In the genomic region with DNA sequence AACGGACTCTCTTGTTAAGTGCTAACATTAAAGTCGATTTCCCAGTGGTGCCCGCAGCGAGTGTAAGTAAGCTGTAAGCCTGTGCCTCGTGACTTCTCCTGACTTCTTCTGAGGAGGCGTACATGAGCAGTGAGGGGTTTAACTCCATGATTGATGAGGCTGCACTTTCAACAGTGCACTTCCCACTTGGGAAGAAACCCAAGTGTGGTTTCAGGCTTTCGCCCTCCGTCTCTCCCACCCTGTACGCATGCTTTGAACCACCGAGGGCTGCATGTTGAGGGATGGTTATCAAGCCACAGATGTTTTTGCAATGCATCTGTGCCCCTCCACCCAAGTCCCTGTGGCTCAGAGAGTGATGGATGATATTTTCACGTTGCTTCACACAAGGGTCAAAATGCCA, we compare ENCODE assay signal across 13 mouse cellular contexts. TPM values are rescaled to one million over a fixed set of nuclear protein-coding genes. Genes with fewer than 3 reads are reported as not detected.
DNase-seq lines count a peak whose midpoint lies in the region; ATAC-seq and TF ChIP-seq lines count a peak whose summit lies in the region.
"Had no signal": no experiment of that assay in that cellular context is flagged by ENCODE, and none has a peak within 500 bp of the region (broad histone marks: within the 10 kb centered on the region; RNA-seq: fewer than 3 reads in every experiment).

No protein-coding gene starts in this region.

- H3K27ac ChIP-seq in lung, embryonic 14.5 days (ENCODE audit: low read depth), result 0 out of 2 replicates have a peak overlapping the region, but pooled peaks have one; percentile 0
- H3K27ac ChIP-seq in embryonic facial prominence, embryonic 13.5 days, result peak overlapping the region; percentile 72; the same call in 1 of the 2 replicates
- no peak overlapping the region for H3K27ac ChIP-seq in intestine, embryonic 15.5 days
- H3K27ac ChIP-seq in stomach, embryonic 14.5 days (ENCODE audit: low read length), result no peak overlapping the region

- intact Hi-C loops in gastrocnemius, postnatal 36 days (cut with DNase I), result no loop called here

- H3K9me3 ChIP-seq in lung, embryonic 14.5 days (ENCODE audit: low read depth, low read length), result no peaks in the 10 kb centered on the region
- no peaks in the 10 kb centered on the region for H3K9me3 ChIP-seq in embryonic facial prominence, embryonic 13.5 days
- H3K9me3 ChIP-seq in intestine, embryonic 15.5 days, result no peaks in the 10 kb centered on the region
- no peaks in the 10 kb centered on the region for H3K9me3 ChIP-seq in stomach, embryonic 14.5 days (ENCODE audit: control insufficient read depth, low read depth, low read length)

- 14% methylated on average over 11 of the region's 11 CpGs for WGBS in lung, embryonic 14.5 days
- 32% methylated on average over 11 of the region's 11 CpGs for WGBS in embryonic facial prominence, embryonic 13.5 days
- 35% methylated on average over 11 of the region's 11 CpGs for WGBS in intestine, embryonic 15.5 days
- WGBS in stomach, embryonic 14.5 days, result 9% methylated on average over 11 of the region's 11 CpGs

- no peaks in the 10 kb centered on the region for H3K27me3 ChIP-seq in lung, embryonic 14.5 days (ENCODE audit: insufficient read depth, low read length)
- H3K27me3 ChIP-seq in embryonic facial prominence, embryonic 13.5 days, result no peaks in the 10 kb centered on the region
- no peaks in the 10 kb centered on the region for H3K27me3 ChIP-seq in intestine, embryonic 15.5 days (replicated peaks)
- no peaks in the 10 kb centered on the region for H3K27me3 ChIP-seq in stomach, embryonic 14.5 days (ENCODE audit: control insufficient read depth, insufficient read depth, low read length)

- TF ChIP-seq CTCF in lung, embryonic 14.5 days (IDR thresholded peaks at IDR 0.05; ENCODE audit: low read depth), result no peak

- H3K36me3 ChIP-seq in lung, embryonic 14.5 days (ENCODE audit: insufficient read depth), result no peaks in the 10 kb centered on the region
- no peaks in the 10 kb centered on the region for H3K36me3 ChIP-seq in embryonic facial prominence, embryonic 13.5 days
- H3K36me3 ChIP-seq in intestine, embryonic 15.5 days, result no peaks in the 10 kb centered on the region
- H3K36me3 ChIP-seq in stomach, embryonic 14.5 days (ENCODE audit: control insufficient read depth, insufficient read depth, low read length), result no peaks in the 10 kb centered on the region

- DNase-seq in lung, embryonic 14.5 days, result peak; percentile 72
- no peak for DNase-seq in lung, postnatal 25 days (ENCODE audit: low spot score)
- no peak for DNase-seq in ovary, adult 18-20 months (ENCODE audit: low spot score)
- no peak for DNase-seq in gastrocnemius, postnatal 36 days
- DNase-seq in urinary bladder, postnatal 10 days (ENCODE audit: low spot score), result no peak
- DNase-seq: adrenal gland, postnatal 10 days; cerebellum, postnatal 10 days; gastrocnemius, postnatal 14 days; right cerebral cortex, postnatal 4 days; thymus, postnatal 4 days had no signal

- H3K9ac ChIP-seq in lung, embryonic 14.5 days, result no peak overlapping the region
- H3K9ac ChIP-seq in embryonic facial prominence, embryonic 13.5 days, result no peak overlapping the region
- no peak overlapping the region for H3K9ac ChIP-seq in intestine, embryonic 15.5 days
- H3K9ac ChIP-seq in stomach, embryonic 14.5 days (replicated peaks; ENCODE audit: low read depth, low read length), result no peak overlapping the region

- H3K4me1 ChIP-seq in lung, embryonic 14.5 days (ENCODE audit: insufficient read depth), result peaks cover 22% of the 10 kb centered on the region
- H3K4me1 ChIP-seq in embryonic facial prominence, embryonic 13.5 days, result peaks cover 58% of the 10 kb centered on the region
- peaks cover 24% of the 10 kb centered on the region for H3K4me1 ChIP-seq in intestine, embryonic 15.5 days (replicated peaks)
- H3K4me1 ChIP-seq in stomach, embryonic 14.5 days (ENCODE audit: control insufficient read depth, insufficient read depth, low read length), result peaks cover 25% of the 10 kb centered on the region

- no peak overlapping the region for H3K4me3 ChIP-seq in lung, embryonic 14.5 days (ENCODE audit: low read depth, low read length)
- H3K4me3 ChIP-seq in embryonic facial prominence, embryonic 13.5 days, result no peak overlapping the region
- no peak overlapping the region for H3K4me3 ChIP-seq in intestine, embryonic 15.5 days (replicated peaks)
- H3K4me3 ChIP-seq in stomach, embryonic 14.5 days (ENCODE audit: low read depth, low read length), result no peak overlapping the region

- H3K4me2 ChIP-seq in lung, embryonic 14.5 days, result peak overlapping the region; percentile 40; the same call in 1 of the 2 replicates
- H3K4me2 ChIP-seq in embryonic facial prominence, embryonic 13.5 days, result peak overlapping the region; percentile 7; the same call in 1 of the 2 replicates
- H3K4me2 ChIP-seq in intestine, embryonic 15.5 days (replicated peaks), result peak overlapping the region; percentile 17; the same call in 1 of the 2 replicates
- no peak overlapping the region; the same call in 1 of the 2 replicates for H3K4me2 ChIP-seq in stomach, embryonic 14.5 days (replicated peaks; ENCODE audit: low read depth, low read length)

- ATAC-seq in lung, embryonic 14.5 days (ENCODE audit: insufficient read depth), result peak; percentile 64
- ATAC-seq in embryonic facial prominence, embryonic 13.5 days (ENCODE audit: insufficient number of reproducible peaks, insufficient read depth, low FRiP score, low TSS enrichment, low read depth), result no peak
- peak; percentile 26; the same call in 1 of the 2 replicates for ATAC-seq in intestine, embryonic 15.5 days
- peak; percentile 53; the same call in 1 of the 2 replicates for ATAC-seq in stomach, embryonic 14.5 days (ENCODE audit: insufficient number of reproducible peaks, insufficient read depth, low FRiP score, low read depth)

RNA-seq across cellular contexts. Expression of a gene that starts 47.5 kb away (rescaled TPM):
- 6.0 and 7.0 TPM in 2 replicates for polyA plus RNA-seq in lung, embryonic 14.5 days (2014; fragmentation: Nextera tagmentation; extraction: Ambion mirVana)
- polyA plus RNA-seq in embryonic facial prominence, embryonic 13.5 days (2015; fragmentation: Nextera tagmentation; extraction: Ambion mirVana), result 10.6 and 10.8 TPM in 2 replicates
- 2.7 and 2.9 TPM in 2 replicates for polyA plus RNA-seq in intestine, embryonic 15.5 days (2015; fragmentation: Nextera tagmentation; extraction: Ambion mirVana)
- 6.8 and 7.4 TPM in 2 replicates for polyA plus RNA-seq in stomach, embryonic 14.5 days (2014; fragmentation: Nextera tagmentation; extraction: Ambion mirVana)
- total RNA-seq in gastrocnemius, postnatal 36 days (2021), result 10 to 100 TPM in 1 of 2 experiments, 1 to 10 TPM in 1; 6.4 to 10.2 TPM

Comparison
In these comparisons a context has a peak if more than half of its experiments do, and no peak if none do; other contexts are left out.
1. H3K27ac ChIP-seq: peak in lung, embryonic 14.5 days (single experiment) and embryonic facial prominence, embryonic 13.5 days (single experiment); none in intestine, embryonic 15.5 days (single experiment) and stomach, embryonic 14.5 days (single experiment).